Mouse (Mus musculus): Measurements from ENCODE around the gene B3gnt2. TPM values are rescaled to one million over a fixed set of nuclear protein-coding genes. Genes with fewer than 3 reads are reported as not detected.

The B3gnt2 gene
- total RNA-seq, 4 experiments from 2014 or later, result 55.0 to 101 (median 68.4) TPM

GRCm38 (mm10) chr11:22846960-22847731 lies 13.6 kb downstream of the B3gnt2 start:
- DNase-seq, result no peak

GRCm38 (mm10) chr11:22846093-22846835 lies 14.5 kb downstream of the B3gnt2 start:
- no peak for DNase-seq

- no peak for DNase-seq
Observed at GRCm38 (mm10) chr11:22844754-22845718, 15.7 kb downstream of the B3gnt2 start.

GRCm38 (mm10) chr11:22839456-22839855 lies 21.3 kb downstream of the B3gnt2 start:
- DNase-seq, result no peak

- DNase-seq, result no peak
Observed at GRCm38 (mm10) chr11:22838361-22838760, 22.4 kb downstream of the B3gnt2 start.

GRCm38 (mm10) chr11:22836269-22836668 lies 24.5 kb downstream of the B3gnt2 start:
- no peak for DNase-seq

GRCm38 (mm10) chr11:22832600-22832999 lies 28.2 kb downstream of the B3gnt2 start:
- DNase-seq, result no peak

GRCm38 (mm10) chr11:22831916-22832315 lies 28.8 kb downstream of the B3gnt2 start:
- no peak for DNase-seq

- DNase-seq, result no peak
Observed at GRCm38 (mm10) chr11:22830684-22831083, 30.1 kb downstream of the B3gnt2 start.

GRCm38 (mm10) chr11:22830179-22830611 lies 30.6 kb downstream of the B3gnt2 start:
- no peak for DNase-seq

- DNase-seq, result no peak
Observed at GRCm38 (mm10) chr11:22828988-22829632, 31.7 kb downstream of the B3gnt2 start.

- DNase-seq, result no peak
Observed at GRCm38 (mm10) chr11:22827514-22828080, 33.2 kb downstream of the B3gnt2 start.

- DNase-seq, result no peak
Observed at GRCm38 (mm10) chr11:22826665-22827064, 34.1 kb downstream of the B3gnt2 start.

GRCm38 (mm10) chr11:22826051-22826450 lies 34.7 kb downstream of the B3gnt2 start:
- no peak for DNase-seq

GRCm38 (mm10) chr11:22825548-22825947 lies 35.2 kb downstream of the B3gnt2 start:
- DNase-seq, result no peak

GRCm38 (mm10) chr11:22824049-22824705 lies 36.6 kb downstream of the B3gnt2 start:
- DNase-seq, result no peak

GRCm38 (mm10) chr11:22821243-22821642 lies 39.5 kb downstream of the B3gnt2 start:
- DNase-seq, result no peak

GRCm38 (mm10) chr11:22818371-22818770 lies 42.4 kb downstream of the B3gnt2 start:
- no peak for DNase-seq

GRCm38 (mm10) chr11:22815877-22816276 lies 44.9 kb downstream of the B3gnt2 start:
- DNase-seq, result no peak

GRCm38 (mm10) chr11:22815143-22815542 lies 45.6 kb downstream of the B3gnt2 start:
- no peak for DNase-seq
